Mouse (Mus musculus) adipocyte (in vitro differentiated cells): ENCODE measurements around the gene Ampd1.
"Not testable (repeated sequence)": the region's sequence is repeated elsewhere in the genome, so short reads cannot be mapped to it uniquely, and the experiment has no call there.

ENCODE experiments used
- DNase-seq: peaks from one replicate; pipeline ENCODE4 v3.0.0-alpha.2; 2016; ENCODE audit warnings: low spot score

Gene Ampd1

DNA sequence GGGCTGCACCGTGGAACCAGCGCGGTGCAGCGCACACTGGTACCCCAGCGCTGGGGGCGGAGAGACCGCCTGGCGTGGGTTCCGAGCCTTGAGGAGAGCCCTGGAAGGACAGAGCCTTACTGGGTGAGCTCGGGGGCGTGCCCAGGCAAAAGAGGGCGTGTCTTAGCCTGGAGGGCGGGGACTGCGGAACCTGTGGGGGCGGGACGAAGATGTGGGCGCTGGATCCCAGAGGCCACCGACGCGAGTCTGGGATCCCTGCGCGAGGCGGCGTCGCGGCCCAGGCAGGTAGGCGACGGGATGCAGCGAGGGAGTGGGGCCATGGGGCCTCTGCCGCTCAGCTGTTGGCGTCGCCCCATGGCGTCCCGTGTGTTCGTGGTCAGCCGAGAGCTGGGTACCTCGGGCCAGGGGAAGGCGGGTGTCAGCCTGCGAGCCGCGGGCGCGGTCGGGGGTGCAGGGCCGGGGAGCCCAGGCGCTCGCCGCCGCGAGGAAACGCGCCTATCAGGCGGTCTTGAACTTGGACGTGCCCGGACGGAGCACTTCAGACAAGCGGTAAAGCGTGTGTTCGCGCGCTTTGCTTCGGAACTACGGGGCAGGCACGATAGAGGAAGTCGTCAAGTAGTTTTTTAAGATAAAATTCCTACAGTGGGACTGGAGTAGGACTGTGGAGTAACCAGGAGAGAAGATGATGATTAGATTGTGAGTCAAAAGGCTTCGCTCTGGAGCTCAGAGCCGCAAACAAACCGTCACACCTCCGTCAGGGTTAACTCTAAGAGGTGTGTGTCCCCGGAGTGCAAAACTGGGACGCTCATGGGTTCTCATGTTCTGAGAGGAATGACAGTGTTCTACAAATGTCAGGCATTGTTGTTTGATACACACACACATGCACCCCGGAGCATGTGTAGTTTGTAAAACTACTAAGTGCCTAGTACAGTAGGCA is 28.9 kb downstream of the Ampd1 start, which contains the start of gene Dennd2c:
TSS of gene Dennd2c (plus strand) at position 151 of the 937 bp plus-strand sequence.
- peak; percentile 83 for DNase-seq

DNA sequence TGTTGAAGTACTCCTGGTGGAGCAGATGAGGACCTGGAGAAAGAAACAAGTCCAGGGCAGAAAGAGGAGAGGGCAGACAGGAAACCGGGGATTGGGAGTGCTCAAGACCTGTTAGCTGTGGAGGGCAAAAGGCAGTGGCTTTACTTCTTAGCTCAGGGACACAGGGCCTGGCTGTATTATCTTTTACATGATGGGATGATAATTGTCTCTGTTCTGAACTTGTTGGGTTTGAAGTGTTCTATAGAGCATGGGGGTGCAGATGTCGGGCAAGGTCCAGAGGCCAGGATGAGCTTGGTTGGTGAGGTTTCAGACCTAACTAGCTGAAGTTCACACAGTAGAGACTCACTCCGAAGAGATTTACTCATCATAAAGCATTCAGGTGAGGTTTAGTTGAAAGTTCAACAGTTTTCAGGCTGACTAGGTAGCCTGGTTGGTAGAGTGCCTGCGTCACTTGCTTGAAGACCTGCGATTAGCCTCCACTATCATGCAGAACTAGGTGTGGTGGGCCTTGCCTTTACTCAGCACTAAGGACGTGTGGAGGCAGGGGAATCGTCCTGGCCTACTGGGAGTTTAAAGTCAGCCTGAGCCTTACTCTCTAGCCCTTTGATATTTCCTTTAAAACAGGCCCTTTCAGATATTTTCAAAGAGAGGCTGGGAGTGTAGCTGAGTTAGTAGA is 33.9 kb downstream of the Ampd1 start:
- no peak for DNase-seq

DNA sequence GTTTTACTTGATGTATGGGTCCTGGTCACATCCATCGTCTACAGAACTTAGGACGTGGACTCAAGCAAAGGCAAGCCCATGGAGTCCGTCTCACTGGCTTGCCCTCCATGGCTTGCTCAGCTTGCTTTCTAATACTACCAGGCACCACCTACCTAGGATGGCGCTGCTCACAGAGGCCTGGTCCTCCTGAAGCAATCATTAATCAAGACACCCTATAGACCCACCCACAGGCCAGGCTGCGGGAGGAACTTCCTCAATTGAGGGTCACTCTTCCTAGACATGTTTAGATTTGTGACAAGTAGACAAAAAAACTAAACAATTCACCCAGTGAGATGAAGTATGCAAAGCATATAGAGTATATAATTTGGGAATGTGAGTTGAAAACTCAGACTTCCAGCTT is 38.4 kb downstream of the Ampd1 start:
- DNase-seq = no peak

DNA sequence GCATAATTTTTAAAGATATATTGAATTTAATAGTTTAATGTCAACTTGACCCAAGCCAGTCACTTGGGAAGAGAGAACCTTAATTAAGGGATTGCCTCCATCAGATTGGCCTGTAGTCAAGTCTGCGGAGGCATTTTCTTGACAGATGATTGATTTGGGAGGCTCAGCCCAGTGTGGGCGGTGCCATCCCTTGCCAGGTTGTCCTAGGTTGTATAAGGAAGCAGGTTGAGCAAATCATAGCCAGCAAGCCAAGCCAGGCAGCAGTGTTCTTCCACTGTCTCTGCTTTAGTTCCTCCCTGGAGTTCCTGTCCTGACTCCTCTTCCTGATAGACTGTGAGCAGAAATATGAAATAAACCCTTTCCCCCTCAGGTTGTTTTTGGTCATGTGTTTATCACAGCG is 49.8 kb downstream of the Ampd1 start:
- no peak for DNase-seq

- DNase-seq = no peak
Measured at GRCm38 (mm10) chr3:103126138-103126537, 52.3 kb downstream of the Ampd1 start.

DNA sequence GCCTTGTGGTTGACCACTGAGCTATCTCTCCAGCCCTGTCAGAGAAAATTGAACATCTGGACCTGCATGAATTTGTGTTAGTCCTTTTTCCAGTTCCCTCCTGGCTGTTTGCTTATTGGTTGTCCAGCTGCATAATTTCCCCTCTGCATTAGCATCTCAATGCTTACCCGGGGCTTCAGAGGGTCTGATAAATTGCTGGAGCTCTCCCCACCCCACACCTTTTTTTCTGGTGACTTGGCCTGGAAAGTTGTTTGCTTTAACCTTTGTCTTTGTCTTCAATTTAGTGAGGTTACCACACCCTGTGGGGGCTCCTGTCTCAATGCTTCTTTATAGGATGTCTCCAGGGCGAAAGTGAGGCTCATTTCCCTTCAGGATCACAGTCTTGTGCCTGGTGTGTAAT is 53.4 kb downstream of the Ampd1 start:
- no peak for DNase-seq

GRCm38 (mm10) chr3:103127721-103128120 is 53.9 kb downstream of the Ampd1 start:
- DNase-seq = no peak

DNA sequence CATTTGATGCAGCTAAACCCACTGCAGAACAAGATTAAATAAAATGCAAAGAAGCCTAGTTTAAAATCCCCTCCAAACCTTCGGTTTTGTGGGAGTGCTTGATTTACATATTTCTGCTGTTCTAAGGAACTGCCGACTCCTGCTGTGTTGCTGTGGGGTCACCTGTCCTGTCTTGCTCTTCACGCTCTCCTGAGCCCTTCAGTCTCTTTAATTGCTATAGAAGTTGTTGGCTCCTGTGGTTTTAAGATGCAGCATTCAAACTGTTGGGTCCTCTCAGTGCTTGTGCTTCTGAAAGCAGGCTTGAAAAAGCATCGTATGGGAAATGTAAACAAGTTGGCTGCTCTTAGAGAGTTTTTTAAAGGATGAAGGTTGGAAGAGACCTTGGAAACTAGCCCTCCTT is 54.4 kb downstream of the Ampd1 start:
- DNase-seq = no peak

GRCm38 (mm10) chr3:103129367-103130159 is 55.7 kb downstream of the Ampd1 start:
- no peak for DNase-seq

DNA sequence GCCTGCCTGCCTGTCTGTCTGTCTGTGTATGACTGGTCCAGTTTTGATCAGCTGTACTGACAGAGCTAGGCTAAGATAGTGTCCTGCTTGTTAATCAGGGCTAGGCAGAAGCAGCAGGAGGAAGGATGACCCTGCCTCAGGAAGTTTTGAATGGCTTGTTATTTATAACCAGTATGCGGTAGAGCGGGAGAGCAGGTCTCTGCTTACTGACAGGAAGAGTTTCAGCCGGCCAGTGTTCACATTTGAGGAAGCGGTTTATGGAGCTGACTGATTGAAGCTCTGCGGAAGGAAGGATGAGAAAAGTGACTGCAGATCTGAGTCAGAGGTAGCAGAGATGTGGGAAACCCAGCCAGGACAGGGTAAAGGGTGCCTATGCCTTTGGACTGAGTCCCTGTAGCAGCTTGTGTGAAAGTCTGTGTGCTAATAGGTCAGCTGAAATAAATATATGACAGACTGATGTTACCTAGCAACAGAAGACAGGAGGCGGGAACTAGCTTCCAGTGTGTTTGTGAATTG is 56.5 kb downstream of the Ampd1 start:
- DNase-seq = peak; percentile 91

- DNase-seq = no peak
Measured at GRCm38 (mm10) chr3:103133098-103133497, 59.3 kb downstream of the Ampd1 start.

DNA sequence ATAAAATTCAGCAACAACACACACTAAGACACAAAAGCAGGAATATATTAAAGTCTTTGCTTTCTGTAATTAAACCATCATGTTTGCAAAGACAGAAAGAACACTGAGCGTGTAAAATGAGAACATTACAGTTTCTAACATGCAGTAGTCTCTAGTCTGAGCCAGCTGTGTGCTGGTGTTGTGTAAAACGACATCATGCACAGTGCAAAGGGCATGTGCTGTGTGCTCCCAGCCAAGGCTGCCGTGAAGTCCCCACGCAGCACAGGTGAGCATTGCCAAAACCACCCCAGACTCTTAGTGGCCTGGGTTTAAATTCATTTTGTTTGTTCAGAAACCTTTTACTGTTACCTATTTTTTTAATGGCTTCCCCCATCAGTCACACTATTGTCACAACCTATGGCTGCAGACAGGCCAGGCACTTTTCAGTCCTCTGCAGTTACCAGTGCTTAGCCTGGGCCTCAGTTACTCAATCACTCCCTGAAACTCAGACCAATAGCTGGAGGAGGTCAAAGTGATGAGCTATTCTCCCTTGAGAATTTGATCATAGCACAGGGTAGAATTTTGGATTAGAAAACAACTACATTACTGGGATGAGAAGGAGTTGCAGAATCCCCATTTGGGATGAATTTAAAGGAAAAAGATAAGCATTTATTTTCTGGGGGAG is 62.7 kb downstream of the Ampd1 start:
- DNase-seq = peak; percentile 66

DNA sequence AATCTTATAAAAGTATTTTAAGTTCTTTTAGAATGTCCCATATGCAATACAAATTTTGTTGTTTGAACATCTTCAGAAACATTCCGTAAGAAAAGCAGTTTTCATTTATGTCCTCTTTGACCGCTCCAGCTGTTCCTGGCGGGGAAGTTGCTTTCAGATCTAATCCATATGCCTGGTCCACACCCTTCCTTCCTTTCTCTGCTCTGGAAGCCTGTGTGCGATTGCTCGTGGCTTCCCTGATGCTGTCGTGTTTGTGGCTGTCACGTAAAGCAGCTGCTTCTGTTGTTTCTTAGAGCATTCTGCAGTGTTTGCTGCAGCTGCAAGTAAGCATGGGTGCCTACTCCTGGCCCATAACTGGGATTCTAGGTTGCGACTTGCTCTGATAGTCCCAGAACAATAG is 65.2 kb downstream of the Ampd1 start:
- DNase-seq = no peak

DNA sequence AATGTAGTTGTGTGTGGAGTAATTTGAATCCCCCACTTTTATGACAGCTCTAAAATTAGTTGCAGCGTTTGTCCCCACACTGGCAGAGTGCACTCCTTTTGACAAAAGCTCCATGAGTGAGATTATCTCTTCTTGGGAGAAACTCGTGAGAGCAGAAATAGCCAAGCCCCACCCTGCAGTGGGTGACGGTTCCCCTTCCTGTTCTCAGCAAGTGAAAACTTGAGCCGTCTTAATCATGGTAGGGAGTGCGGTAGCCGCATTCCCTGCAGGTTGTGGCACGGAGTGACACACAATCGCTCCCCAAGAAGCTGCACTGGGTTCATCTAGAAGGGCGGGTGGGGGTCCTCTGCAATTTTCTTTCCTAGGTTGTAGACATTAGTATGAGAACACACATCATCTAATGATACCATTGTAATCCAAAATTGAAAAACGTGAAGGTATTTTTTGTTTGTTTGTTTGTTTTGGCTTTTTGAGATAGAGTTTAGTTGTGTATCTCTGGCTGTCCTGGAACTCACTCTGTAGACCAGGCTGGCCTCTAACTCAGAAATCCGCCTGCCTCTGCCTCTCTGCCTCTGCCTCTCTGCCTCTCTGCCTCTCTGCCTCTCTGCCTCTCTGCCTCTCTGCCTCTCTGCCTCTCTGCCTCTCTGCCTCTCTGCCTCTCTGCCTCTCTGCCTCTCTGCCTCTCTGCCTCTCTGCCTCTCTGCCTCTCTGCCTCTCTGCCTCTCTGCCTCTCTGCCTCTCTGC is 66.5 kb downstream of the Ampd1 start:
- not testable (repeated sequence) for DNase-seq

GRCm38 (mm10) chr3:103141287-103141686 is 67.5 kb downstream of the Ampd1 start:
- peak; percentile 18 for DNase-seq

DNA sequence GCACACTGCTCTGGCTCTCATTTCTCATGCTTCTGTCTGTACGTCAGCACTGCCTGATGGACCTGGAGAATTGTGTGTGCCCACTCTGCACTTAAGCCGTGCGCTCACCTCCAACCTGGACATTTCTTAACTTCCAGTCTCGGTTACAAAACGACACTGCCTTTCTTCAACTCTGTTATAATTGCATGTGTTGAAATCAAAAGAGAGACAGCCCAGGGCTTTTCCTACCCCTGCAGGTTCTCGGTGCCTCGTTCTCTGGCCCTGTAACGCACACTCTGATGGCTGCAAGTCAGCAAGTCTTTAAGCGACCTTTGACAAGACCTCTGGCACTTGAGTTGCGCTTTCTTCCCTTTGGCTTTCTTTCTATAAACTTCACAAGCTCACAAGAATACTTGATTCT is 68.6 kb downstream of the Ampd1 start:
- DNase-seq = no peak

GRCm38 (mm10) chr3:103145336-103145735 is 71.5 kb downstream of the Ampd1 start:
- DNase-seq = no peak

DNA sequence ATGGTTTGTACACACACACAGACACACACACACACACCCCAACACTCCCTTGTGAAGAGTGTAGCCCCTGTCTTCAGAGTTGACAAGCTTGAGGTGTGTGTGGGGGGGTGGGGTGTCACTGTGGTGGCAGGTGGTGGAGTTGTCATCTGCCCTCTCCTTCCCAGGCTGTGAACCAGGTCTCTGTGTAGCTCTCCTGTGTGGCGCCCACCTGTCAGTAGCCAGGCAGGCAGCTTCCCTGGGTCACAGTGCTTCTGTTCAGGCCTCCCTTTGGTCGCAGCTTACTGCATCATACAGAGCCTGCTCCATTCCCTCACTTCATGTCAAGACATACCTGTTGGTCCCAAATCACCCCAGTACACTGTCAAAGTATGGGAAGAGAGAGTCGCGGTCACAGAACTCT is 72.0 kb downstream of the Ampd1 start:
- no peak for DNase-seq

GRCm38 (mm10) chr3:103146330-103147166 is 72.7 kb downstream of the Ampd1 start:
- DNase-seq = no peak

GRCm38 (mm10) chr3:103147775-103148174 is 74.0 kb downstream of the Ampd1 start:
- no peak for DNase-seq
